Mouse (Mus musculus) C2C12 (cell line): ENCODE data around the gene Zrsr1.

Experiments used
- CEBPB ChIP-seq: IDR thresholded peaks from one replicate; pipeline ENCODE4 v1.6.1; 2011; ENCODE audit warnings: low read depth, mild to moderate bottlenecking, control low read depth, moderate library complexity
- CTCF ChIP-seq: IDR thresholded peaks from one replicate; pipeline ENCODE4 v1.5.1; 2011; ENCODE audit not compliant: control insufficient read depth, insufficient read depth, insufficient read length
- FOSL1 ChIP-seq: IDR thresholded peaks from one replicate; pipeline ENCODE4 v1.8.0; 2011; ENCODE audit warnings: mild to moderate bottlenecking, low read length; ENCODE audit not compliant: poor library complexity, insufficient read depth, severe bottlenecking
- MAX ChIP-seq: IDR thresholded peaks from one replicate; pipeline ENCODE4 v1.6.1; 2011; ENCODE audit warnings: mild to moderate bottlenecking, control low read depth
- MYOD1 ChIP-seq: IDR thresholded peaks from one replicate; pipeline ENCODE4 v1.6.1; 2011; ENCODE audit warnings: low read depth; ENCODE audit not compliant: control insufficient read depth, insufficient read length
- MYOG ChIP-seq: IDR thresholded peaks from one replicate; pipeline ENCODE4 v1.6.1; 2011; ENCODE audit not compliant: control insufficient read depth, insufficient read length; ENCODE audit errors: extremely low read depth

DNA sequence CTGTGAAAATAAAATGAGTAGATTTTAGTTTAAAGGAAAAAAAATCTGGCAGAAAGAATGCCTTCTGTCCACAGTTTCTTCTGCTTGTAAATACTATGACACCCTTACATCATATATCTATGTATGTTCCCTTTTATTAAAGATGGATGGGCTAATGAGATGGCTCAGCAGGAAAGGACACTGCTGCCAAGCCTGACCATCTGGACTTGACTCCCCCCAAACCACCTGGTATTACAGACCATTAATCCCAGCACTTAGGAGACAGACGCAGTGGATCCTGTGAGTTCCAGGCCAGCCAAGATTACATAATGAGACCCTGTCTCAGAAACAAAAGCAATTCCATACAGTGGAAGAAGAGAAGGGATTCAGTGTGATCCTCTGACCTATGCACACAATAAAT is 6.9 kb downstream of the Zrsr1 start:
- TF ChIP-seq CTCF (no peak), MAX (no peak), MYOG (no peak), FOSL1 (no peak), MYOD1 (no peak), CEBPB (no peak)
